Mouse (Mus musculus) midbrain, embryonic 16.5 days (tissue): ENCODE results near the gene Rer1. TPM values are rescaled to one million over a fixed set of nuclear protein-coding genes. Genes with fewer than 3 reads are reported as not detected.

Experiments
- ATAC-seq: fragments of 200-750 bp; cut with Nextera tagmentation; 2 replicates; pipeline ENCODE4 v1.8.0; 2017; ENCODE audit warnings: moderate TSS enrichment
- H3K27ac ChIP-seq: fragments of 300-500 bp; sonication (generic); 2 replicates; pipeline ENCODE4 v1.5.1; 2014; ENCODE audit warnings: mild to moderate bottlenecking, low read length, mixed read lengths
- H3K27me3 ChIP-seq: fragments of 300-500 bp; sonication (generic); 2 replicates; pipeline ENCODE4 v1.6.1; 2014; ENCODE audit warnings: low read depth, low read length, mixed read lengths; ENCODE audit not compliant: control insufficient read depth, insufficient read depth
- H3K36me3 ChIP-seq: fragments of 300-500 bp; sonication (generic); 2 replicates; pipeline ENCODE4 v1.6.1; 2014; ENCODE audit warnings: mild to moderate bottlenecking, low read length, moderate library complexity, mixed read lengths; ENCODE audit not compliant: control insufficient read depth, insufficient read depth
- H3K4me1 ChIP-seq: fragments of 300-500 bp; sonication (generic); 2 replicates; pipeline ENCODE4 v1.6.1; 2014; ENCODE audit warnings: mild to moderate bottlenecking, low read length, mixed read lengths; ENCODE audit not compliant: control insufficient read depth, insufficient read depth
- H3K4me2 ChIP-seq: fragments of 300-500 bp; sonication (generic); 2 replicates; pipeline ENCODE4 v1.6.1; 2014; ENCODE audit warnings: mild to moderate bottlenecking, low read length, mixed read lengths
- H3K4me3 ChIP-seq: fragments of 300-500 bp; sonication (generic); 2 replicates; pipeline ENCODE4 v1.5.1; 2014; ENCODE audit warnings: low read depth, mild to moderate bottlenecking, low read length, moderate library complexity, mixed read lengths
- H3K9ac ChIP-seq: fragments of 300-500 bp; sonication (generic); 2 replicates; pipeline ENCODE4 v1.6.1; 2014; ENCODE audit warnings: low read depth, low read length, mixed read lengths
- H3K9me3 ChIP-seq: fragments of 300-500 bp; sonication (generic); replicated peaks from 2 replicates; pipeline ENCODE4 v1.6.1; 2014; ENCODE audit warnings: mild to moderate bottlenecking, low read length, mixed read lengths; ENCODE audit not compliant: control insufficient read depth, poor library complexity, severe bottlenecking
- WGBS: fragments of 180-500 bp; shearing (Covaris S2); extraction: QIAGEN DNeasy Blood & Tissue Kit; methylation state at CpG from one replicate; pipeline ENCODE4 v1.1.7; 2014; 5-methylcytosine and 5-hydroxymethylcytosine counted together
- polyA plus RNA-seq: library from polyadenylated mRNA; unstranded; fragments of >200 nt; fragmentation: Nextera tagmentation; extraction: Ambion mirVana; gene quantifications from 2 replicates; pipeline ENCODE4 v1.2.1, GENCODE M21; 2015

Rer1 gene
- polyA plus RNA-seq, 1 experiment from 2014 or later: 124 TPM

GRCm38 (mm10) chr4:155095967-155096366, 9.8 kb upstream of the Rer1 start:
- Histone ChIP-seq H3K27ac (no peak overlapping the region), H3K9me3 (no peaks in the 10 kb centered on the region), H3K4me2 (no peak overlapping the region), H3K27me3 (no peaks in the 10 kb centered on the region), H3K4me1 (0 out of 2 replicates have a peak, but pooled peaks cover 3% of the 10 kb centered on the region), H3K4me3 (no peak overlapping the region), H3K36me3 (no peaks in the 10 kb centered on the region), H3K9ac (no peak overlapping the region)
- 0 out of 2 replicates have a peak, but pooled peaks have one; percentile 21 for ATAC-seq
- WGBS: 83% methylated on average over 8 of the region's 8 CpGs

- H3K9ac ChIP-seq: no peak overlapping the region; the same call in 1 of the 2 replicates
- 27% methylated on average over 8 of the region's 8 CpGs for WGBS
Observed at GRCm38 (mm10) chr4:155095238-155095900, 9.2 kb upstream of the Rer1 start.

GRCm38 (mm10) chr4:155094565-155094964, 8.4 kb upstream of the Rer1 start:
- WGBS: 72% methylated on average over 3 of the region's 3 CpGs
- H3K9ac ChIP-seq: no peak overlapping the region
- ATAC-seq: peak; percentile 40; the same call in 1 of the 2 replicates
- H3K36me3 ChIP-seq: 0 out of 2 replicates have a peak, but pooled peaks cover 2% of the 10 kb centered on the region
- H3K4me1 ChIP-seq: 0 out of 2 replicates have a peak, but pooled peaks cover 3% of the 10 kb centered on the region
- no peak overlapping the region for H3K27ac ChIP-seq
- H3K9me3 ChIP-seq: no peaks in the 10 kb centered on the region
- no peaks in the 10 kb centered on the region for H3K27me3 ChIP-seq
- H3K4me3 ChIP-seq: no peak overlapping the region
- H3K4me2 ChIP-seq: no peak overlapping the region

More at GRCm38 (mm10) chr4:155095238-155095900, 9.2 kb upstream of the Rer1 start:
- no peaks in the 10 kb centered on the region for H3K9me3 ChIP-seq
- H3K27ac ChIP-seq: no peak overlapping the region
- no peak overlapping the region for H3K4me2 ChIP-seq
- H3K27me3 ChIP-seq: no peaks in the 10 kb centered on the region
- H3K4me1 ChIP-seq: 0 out of 2 replicates have a peak, but pooled peaks cover 3% of the 10 kb centered on the region
- no peak overlapping the region for H3K4me3 ChIP-seq
- H3K36me3 ChIP-seq: 0 out of 2 replicates have a peak, but pooled peaks cover 2% of the 10 kb centered on the region
- ATAC-seq: peak; percentile 84

- no peak overlapping the region for H3K27ac ChIP-seq
- H3K9ac ChIP-seq: no peak overlapping the region
- peaks cover 4% of the 10 kb centered on the region; the same call in 1 of the 2 replicates for H3K36me3 ChIP-seq
- 82% methylated on average over 7 of the region's 7 CpGs for WGBS
- H3K4me3 ChIP-seq: no peak overlapping the region
- H3K9me3 ChIP-seq: no peaks in the 10 kb centered on the region
- 0 out of 2 replicates have a peak, but pooled peaks cover 3% of the 10 kb centered on the region for H3K4me1 ChIP-seq
- ATAC-seq: no peak
- H3K4me2 ChIP-seq: no peak overlapping the region
- H3K27me3 ChIP-seq: no peaks in the 10 kb centered on the region
Observed at GRCm38 (mm10) chr4:155093431-155094149, 7.4 kb upstream of the Rer1 start.

DNA sequence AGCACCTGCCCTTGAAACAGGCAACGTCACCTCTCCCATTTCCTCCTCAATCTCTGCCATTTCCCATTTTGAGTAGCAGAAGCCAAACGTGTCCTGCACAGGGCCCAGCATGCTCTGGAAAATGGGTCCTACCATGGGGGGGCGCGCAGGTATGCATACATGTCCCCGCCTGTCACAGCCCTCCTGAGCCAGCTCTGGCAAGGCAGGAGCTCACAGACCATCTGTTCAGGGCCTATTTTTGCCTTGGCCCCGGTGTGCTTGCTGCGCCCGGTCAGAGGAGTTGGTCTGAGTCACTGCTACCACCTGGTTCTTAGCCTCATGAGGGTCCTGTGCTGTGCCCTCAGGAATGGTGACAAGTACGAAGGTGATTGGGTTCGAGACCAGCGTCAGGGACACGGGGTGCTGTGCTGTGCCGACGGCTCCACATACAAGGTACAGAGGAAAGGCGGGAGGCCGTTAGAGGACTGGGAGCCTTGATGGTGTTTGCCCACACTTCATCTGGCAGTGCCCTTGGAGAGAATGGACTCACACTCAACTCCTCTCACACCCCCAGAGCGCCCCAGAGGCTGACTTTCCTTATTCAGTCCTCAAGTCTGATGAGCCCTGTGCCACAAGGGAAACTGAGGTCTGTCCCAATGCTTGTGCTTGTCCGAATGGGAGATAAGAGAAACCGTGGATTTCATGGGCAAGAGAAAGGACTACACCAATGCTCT, 6.7 kb upstream of the Rer1 start:
- Histone ChIP-seq H3K27me3 (no peaks in the 10 kb centered on the region), H3K4me2 (no peak overlapping the region), H3K36me3 (peaks cover 4% of the 10 kb centered on the region; the same call in 1 of the 2 replicates), H3K4me3 (no peak overlapping the region), H3K9ac (no peak overlapping the region), H3K4me1 (0 out of 2 replicates have a peak, but pooled peaks cover 3% of the 10 kb centered on the region), H3K27ac (no peak overlapping the region), H3K9me3 (no peaks in the 10 kb centered on the region)
- ATAC-seq: no peak
- 94% methylated on average over 19 of the region's 19 CpGs for WGBS

- Histone ChIP-seq H3K4me1 (peaks cover 11% of the 10 kb centered on the region), H3K4me2 (no peak overlapping the region), H3K36me3 (peaks cover 4% of the 10 kb centered on the region; the same call in 1 of the 2 replicates), H3K9me3 (no peaks in the 10 kb centered on the region), H3K27ac (no peak overlapping the region), H3K4me3 (no peak overlapping the region), H3K27me3 (no peaks in the 10 kb centered on the region), H3K9ac (no peak overlapping the region)
- ATAC-seq: no peak
- WGBS: 90% methylated on average over 13 of the region's 13 CpGs
Observed at GRCm38 (mm10) chr4:155090688-155091449, 4.7 kb upstream of the Rer1 start.

GRCm38 (mm10) chr4:155090147-155090546, 4.0 kb upstream of the Rer1 start:
- no peak overlapping the region for H3K4me3 ChIP-seq
- no peak overlapping the region for H3K9ac ChIP-seq
- WGBS: 94% methylated on average over 4 of the region's 4 CpGs
- H3K4me1 ChIP-seq: peaks cover 11% of the 10 kb centered on the region
- ATAC-seq: no peak
- peaks cover 4% of the 10 kb centered on the region; the same call in 1 of the 2 replicates for H3K36me3 ChIP-seq
- H3K4me2 ChIP-seq: no peak overlapping the region
- no peaks in the 10 kb centered on the region for H3K27me3 ChIP-seq
- no peaks in the 10 kb centered on the region for H3K9me3 ChIP-seq
- no peak overlapping the region for H3K27ac ChIP-seq

GRCm38 (mm10) chr4:155089241-155089640, 3.1 kb upstream of the Rer1 start:
- no peaks in the 10 kb centered on the region for H3K9me3 ChIP-seq
- 91% methylated on average over 5 of the region's 5 CpGs for WGBS

More at GRCm38 (mm10) chr4:155089241-155089640, 3.1 kb upstream of the Rer1 start:
- ATAC-seq: no peak
- Histone ChIP-seq H3K4me1 (peaks cover 20% of the 10 kb centered on the region), H3K27me3 (no peaks in the 10 kb centered on the region), H3K9ac (no peak overlapping the region), H3K36me3 (peaks cover 4% of the 10 kb centered on the region; the same call in 1 of the 2 replicates), H3K27ac (no peak overlapping the region), H3K4me3 (no peak overlapping the region), H3K4me2 (no peak overlapping the region)
